Comparison of ENCODE assay signal across 16 mouse cellular contexts in genomic region chr4:137879383-137880156, GRCm38 (mm10). TPM values are rescaled to one million over a fixed set of nuclear protein-coding genes. Genes with fewer than 3 reads are reported as not detected.
DNase-seq lines count a peak whose midpoint lies in the region; ATAC-seq and TF ChIP-seq lines count a peak whose summit lies in the region.
"Had no signal": no experiment of that assay in that cellular context is flagged by ENCODE, and none has a peak within 500 bp of the region (broad histone marks: within the 10 kb centered on the region; RNA-seq: fewer than 3 reads in every experiment).

No protein-coding gene starts in this region.

- H3K27ac ChIP-seq in gastrocnemius, adult 2 months = peak overlapping the region; percentile 51
- peak overlapping the region; percentile 64 for H3K27ac ChIP-seq in embryonic facial prominence, embryonic 10.5 days (replicated peaks)
- H3K27ac ChIP-seq in limb, embryonic 14.5 days (replicated peaks; ENCODE audit: low read depth, low read length) = 0 out of 2 replicates have a peak overlapping the region, but pooled peaks have one; percentile 20
- H3K27ac ChIP-seq: forebrain, embryonic 12.5 days; neural tube, embryonic 12.5 days had no signal

- no peak for TF ChIP-seq CTCF in gastrocnemius, adult 2 months (IDR thresholded peaks at IDR 0.05)

- DNase-seq in gastrocnemius, adult 2 months = peak; percentile 50
- no peak for DNase-seq in gastrocnemius, postnatal 10 days
- DNase-seq in embryonic facial prominence, embryonic 10.5 days (ENCODE audit: low spot score) = no peak
- no peak for DNase-seq in limb, embryonic 14.5 days (ENCODE audit: low spot score)
- DNase-seq in kidney, postnatal 4 days = no peak
- no peak for DNase-seq in urinary bladder, postnatal 14 days (ENCODE audit: low spot score)
- DNase-seq in natural killer cell, adult 2 months (ENCODE audit: low spot score in 2 of 2) = no peak
- DNase-seq: cerebellum, adult 2 months; left cerebral cortex, postnatal 4 days; midbrain, embryonic 14.5 days; retina, postnatal 1 day had no signal

- peaks cover 11% of the 10 kb centered on the region for H3K36me3 ChIP-seq in embryonic facial prominence, embryonic 10.5 days (replicated peaks)
- H3K36me3 ChIP-seq in limb, embryonic 14.5 days (ENCODE audit: control insufficient read depth, insufficient read depth, low read length) = no peaks in the 10 kb centered on the region
- H3K36me3 ChIP-seq: forebrain, embryonic 12.5 days; neural tube, embryonic 12.5 days had no signal

- 78% methylated on average over 8 of the region's 8 CpGs for WGBS in embryonic facial prominence, embryonic 10.5 days
- 83% methylated on average over 8 of the region's 8 CpGs for WGBS in limb, embryonic 14.5 days

- H3K4me2 ChIP-seq in limb, embryonic 14.5 days (replicated peaks; ENCODE audit: low read depth, low read length, severe bottlenecking) = no peak overlapping the region
- H3K4me2 ChIP-seq: forebrain, embryonic 12.5 days; heart, embryonic 11.5 days; neural tube, embryonic 12.5 days had no signal

- intact Hi-C loops in gastrocnemius, adult 2 months (cut with DNase I) = no loop called here

- H3K9ac ChIP-seq in limb, embryonic 14.5 days (ENCODE audit: low read depth, low read length, severe bottlenecking) = no peak overlapping the region
- H3K9ac ChIP-seq: forebrain, embryonic 12.5 days; neural tube, embryonic 12.5 days had no signal

- H3K4me1 ChIP-seq in embryonic facial prominence, embryonic 10.5 days = peaks cover 88% of the 10 kb centered on the region
- H3K4me1 ChIP-seq in limb, embryonic 14.5 days (ENCODE audit: control insufficient read depth, insufficient read depth, low read length) = peaks cover 33% of the 10 kb centered on the region

- no peaks in the 10 kb centered on the region for H3K27me3 ChIP-seq in embryonic facial prominence, embryonic 10.5 days (replicated peaks; ENCODE audit: low read depth, poor library complexity, severe bottlenecking)
- no peaks in the 10 kb centered on the region for H3K27me3 ChIP-seq in limb, embryonic 14.5 days (ENCODE audit: control insufficient read depth, insufficient read depth, low read length)
- H3K27me3 ChIP-seq: forebrain, embryonic 12.5 days; neural tube, embryonic 12.5 days had no signal

- peak; percentile 51 for ATAC-seq in CD4-positive, CD25-positive, alpha-beta regulatory T cell, adult 4 months
- ATAC-seq in limb, embryonic 14.5 days (ENCODE audit: low FRiP score, low read depth) = no peak
- ATAC-seq: hindbrain, embryonic 16.5 days had no signal

- TF ChIP-seq POLR2A in limb, embryonic 14.5 days (IDR thresholded peaks at IDR 0.05; ENCODE audit: borderline replicate concordance, extremely low read depth, insufficient read depth, insufficient read length) = no peak

- no peaks in the 10 kb centered on the region for H3K9me3 ChIP-seq in embryonic facial prominence, embryonic 10.5 days
- no peaks in the 10 kb centered on the region for H3K9me3 ChIP-seq in limb, embryonic 14.5 days (ENCODE audit: control insufficient read depth, low read length)
- H3K9me3 ChIP-seq: forebrain, embryonic 12.5 days; neural tube, embryonic 12.5 days had no signal

- H3K4me3 ChIP-seq in gastrocnemius, adult 2 months = no peak overlapping the region
- no peak overlapping the region for H3K4me3 ChIP-seq in embryonic facial prominence, embryonic 10.5 days
- no peak overlapping the region for H3K4me3 ChIP-seq in limb, embryonic 14.5 days (replicated peaks; ENCODE audit: low read length)
- H3K4me3 ChIP-seq: forebrain, embryonic 12.5 days; neural tube, embryonic 12.5 days had no signal

RNA-seq across cellular contexts. Expression of gene Ece1, which starts 17.5 kb away (rescaled TPM):
- 100 to 1,000 TPM in 1 of 2 experiments, 10 to 100 TPM in 1; 61.6 to 103 TPM for total RNA-seq in gastrocnemius, adult 2 months (2021)
- total RNA-seq in gastrocnemius, postnatal 10 days (2021) = 10 to 100 TPM; 51.8 to 53.6 TPM
- polyA plus RNA-seq in CD4-positive, CD25-positive, alpha-beta regulatory T cell, adult 4 months (2017; shearing (Covaris generic)) = 10 to 100 TPM; 15.9 to 23.4 TPM
- polyA plus RNA-seq in embryonic facial prominence, embryonic 10.5 days (2016; fragmentation: Nextera tagmentation; extraction: Ambion mirVana) = 46.6 and 54.5 TPM in 2 replicates
- polyA plus RNA-seq in limb, embryonic 14.5 days (2012; rRNA removed) = 28.9 and 42.4 TPM in 2 replicates
- polyA plus RNA-seq in limb, embryonic 14.5 days (2014; fragmentation: Nextera tagmentation; extraction: Ambion mirVana) = 44.3 and 45.7 TPM in 2 replicates
